Mouse (Mus musculus): ENCODE measurements around the gene Gjd3.

Gjd3 gene

GRCm38 (mm10) chr11:98961766-98962165, 21.1 kb downstream of the Gjd3 start:
- no peak for DNase-seq

GRCm38 (mm10) chr11:98961051-98961592, 21.7 kb downstream of the Gjd3 start:
- no peak for DNase-seq

GRCm38 (mm10) chr11:98960313-98960906, 22.4 kb downstream of the Gjd3 start:
- peak; percentile 51 to 68 for DNase-seq

GRCm38 (mm10) chr11:98959437-98960312, 23.1 kb downstream of the Gjd3 start:
- peak in 1 of 2 experiments; percentile 37 for DNase-seq

- DNase-seq = no peak
Measured at GRCm38 (mm10) chr11:98956340-98956739, 26.5 kb downstream of the Gjd3 start.

GRCm38 (mm10) chr11:98955707-98956235, 27.0 kb downstream of the Gjd3 start:
- no peak for DNase-seq

- no peak for DNase-seq
Measured at GRCm38 (mm10) chr11:98954801-98955706, 27.8 kb downstream of the Gjd3 start.

- DNase-seq = peak; percentile 89 to 94
Measured at GRCm38 (mm10) chr11:98954373-98954772, 28.4 kb downstream of the Gjd3 start.

- DNase-seq = no peak
Measured at GRCm38 (mm10) chr11:98953835-98954320, 28.9 kb downstream of the Gjd3 start.

- DNase-seq = no peak
Measured at GRCm38 (mm10) chr11:98953361-98953760, 29.5 kb downstream of the Gjd3 start.

GRCm38 (mm10) chr11:98952736-98953135, 30.1 kb downstream of the Gjd3 start:
- no peak for DNase-seq

GRCm38 (mm10) chr11:98952111-98952510, 30.7 kb downstream of the Gjd3 start:
- no peak for DNase-seq

- DNase-seq = peak; percentile 93 to 97
Measured at GRCm38 (mm10) chr11:98951026-98951906, 31.6 kb downstream of the Gjd3 start.

GRCm38 (mm10) chr11:98950484-98950883, 32.3 kb downstream of the Gjd3 start:
- DNase-seq = peak; percentile 15 to 26

- peak; percentile 47 to 64 for DNase-seq
Measured at GRCm38 (mm10) chr11:98949958-98950460, 32.8 kb downstream of the Gjd3 start.

GRCm38 (mm10) chr11:98949242-98949957, 33.4 kb downstream of the Gjd3 start:
- peak; percentile 9 for DNase-seq

GRCm38 (mm10) chr11:98947969-98948569, 34.7 kb downstream of the Gjd3 start:
- no peak for DNase-seq

- DNase-seq = peak in 1 of 2 experiments; percentile 27
Measured at GRCm38 (mm10) chr11:98945605-98945977, 37.2 kb downstream of the Gjd3 start.

- no peak for DNase-seq
Measured at GRCm38 (mm10) chr11:98944897-98945604, 37.8 kb downstream of the Gjd3 start.

All from cerebellum, postnatal 10 days (tissue).